Mouse (Mus musculus) limb, embryonic 11.5 days (tissue): Measurements from ENCODE around the gene Mtap. TPM values are rescaled to one million over a fixed set of nuclear protein-coding genes. Genes with fewer than 3 reads are reported as not detected.
A peak's percentile ranks its signal among the peaks of the same experiment; 100 is the strongest.

ENCODE experiments used
- ATAC-seq: fragments of 200-750 bp; cut with Nextera tagmentation; 2 replicates; pipeline ENCODE4 v1.8.0; 2017; ENCODE audit warnings: low read depth; ENCODE audit not compliant: insufficient number of reproducible peaks, low FRiP score, low TSS enrichment
- DNase-seq: peaks from one replicate; pipeline ENCODE4 v3.0.0-alpha.2; 2015; ENCODE audit warnings: low spot score
- H3K27ac ChIP-seq: fragments of 300-500 bp; sonication (generic); replicated peaks from 2 replicates; pipeline ENCODE4 v1.5.1; 2014; ENCODE audit warnings: low read depth, mild to moderate bottlenecking, low read length
- H3K27me3 ChIP-seq: fragments of 300-500 bp; sonication (generic); 2 replicates; pipeline ENCODE4 v1.6.1; 2014; ENCODE audit warnings: mild to moderate bottlenecking, low read length, mixed read lengths; ENCODE audit not compliant: control insufficient read depth, insufficient read depth
- H3K36me3 ChIP-seq: fragments of 300-500 bp; sonication (generic); 2 replicates; pipeline ENCODE4 v1.6.1; 2014; ENCODE audit warnings: mild to moderate bottlenecking, low read length, moderate library complexity, mixed read lengths; ENCODE audit not compliant: control insufficient read depth, insufficient read depth
- H3K4me1 ChIP-seq: fragments of 300-500 bp; sonication (generic); 2 replicates; pipeline ENCODE4 v1.6.1; 2014; ENCODE audit warnings: low read length, mixed read lengths; ENCODE audit not compliant: control insufficient read depth, insufficient read depth
- H3K4me2 ChIP-seq: fragments of 300-500 bp; sonication (generic); 2 replicates; pipeline ENCODE4 v1.6.1; 2014; ENCODE audit warnings: low read depth, mild to moderate bottlenecking, moderate library complexity; ENCODE audit not compliant: severe bottlenecking
- H3K4me3 ChIP-seq: fragments of 300-500 bp; sonication (generic); 2 replicates; pipeline ENCODE4 v1.5.1; 2014; ENCODE audit warnings: low read depth, low read length
- H3K9ac ChIP-seq: fragments of 300-500 bp; sonication (generic); 2 replicates; pipeline ENCODE4 v1.6.1; 2014; ENCODE audit warnings: mild to moderate bottlenecking, low read length
- H3K9me3 ChIP-seq: fragments of 300-500 bp; sonication (generic); 2 replicates; pipeline ENCODE4 v1.6.1; 2016; ENCODE audit warnings: low read length; ENCODE audit not compliant: control insufficient read depth
- WGBS: fragments of 180-500 bp; shearing (Covaris S2); extraction: QIAGEN DNeasy Blood & Tissue Kit; methylation state at CpG from one replicate; pipeline ENCODE4 v1.1.7; 2014; 5-methylcytosine and 5-hydroxymethylcytosine counted together
- polyA plus RNA-seq: library from polyadenylated mRNA; unstranded; fragments of >200 nt; fragmentation: Nextera tagmentation; extraction: Ambion mirVana; gene quantifications from 2 replicates; pipeline ENCODE4 v1.2.1, GENCODE M21; 2014

Mtap gene
- 113 and 115 TPM in 2 replicates for polyA plus RNA-seq

- peak; percentile 94 for ATAC-seq
- Histone ChIP-seq H3K4me3 (peak within 1 kb of the TSS; percentile 79), H3K4me1 (peaks cover 5% of the 10 kb centered on the region; the same call in 1 of the 2 replicates), H3K9ac (peak within 1 kb of the TSS; percentile 80), H3K4me2 (peak within 1 kb of the TSS; percentile 66), H3K27ac (peak within 1 kb of the TSS; percentile 44), H3K9me3 (no peaks in the 10 kb centered on the region), H3K27me3 (no peaks in the 10 kb centered on the region), H3K36me3 (no peaks in the 10 kb centered on the region; the same call in 1 of the 2 replicates)
- DNase-seq: peak; percentile 90
- 0% methylated on average over 29 of the region's 31 CpGs for WGBS
These were observed at the start of gene Mtap for GRCm38 (mm10) chr4:89136906-89137541. Gene Mtap, plus strand, starts transcription at chr4:89137122.

DNA sequence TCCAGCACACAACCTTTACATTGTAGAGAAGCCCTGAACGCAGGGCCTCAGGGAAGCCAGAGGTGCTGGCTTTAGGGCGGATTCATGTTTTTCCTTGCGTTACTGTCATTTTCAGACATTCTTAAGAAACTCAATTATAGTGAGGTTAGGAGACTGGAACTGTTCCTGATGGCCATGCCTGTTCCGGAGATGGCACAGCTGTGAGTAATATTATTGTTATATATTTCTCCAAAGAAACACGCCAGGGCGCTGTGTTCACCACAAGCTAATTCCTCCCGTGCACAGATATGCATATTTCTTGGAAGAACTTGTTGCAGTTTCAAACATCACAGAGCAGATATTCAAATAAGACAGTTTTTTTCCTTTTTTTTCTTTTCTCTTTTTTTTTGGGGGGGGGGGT lies 47.8 kb upstream of the Mtap start:
- WGBS: 90% methylated on average over 7 of the region's 7 CpGs

GRCm38 (mm10) chr4:89090217-89090616 lies 46.7 kb upstream of the Mtap start:
- H3K4me2 ChIP-seq: no peak overlapping the region
- H3K36me3 ChIP-seq: no peaks in the 10 kb centered on the region
- no peaks in the 10 kb centered on the region for H3K4me1 ChIP-seq
- H3K9me3 ChIP-seq: no peaks in the 10 kb centered on the region
- H3K27me3 ChIP-seq: no peaks in the 10 kb centered on the region
- H3K27ac ChIP-seq: no peak overlapping the region
- 84% methylated on average over 6 of the region's 6 CpGs for WGBS
- ATAC-seq (no peak), DNase-seq (no peak)
- H3K4me3 ChIP-seq: no peak overlapping the region
- no peak overlapping the region for H3K9ac ChIP-seq

More for the DNA sequence above, 47.8 kb upstream of the Mtap start:
- ATAC-seq (no peak), DNase-seq (no peak)
- H3K36me3 ChIP-seq: no peaks in the 10 kb centered on the region
- no peak overlapping the region for H3K9ac ChIP-seq
- H3K4me1 ChIP-seq: no peaks in the 10 kb centered on the region
- no peak overlapping the region for H3K4me3 ChIP-seq
- no peaks in the 10 kb centered on the region for H3K27me3 ChIP-seq
- no peak overlapping the region for H3K4me2 ChIP-seq
- H3K9me3 ChIP-seq: no peaks in the 10 kb centered on the region
- no peak overlapping the region for H3K27ac ChIP-seq

GRCm38 (mm10) chr4:89092153-89092552 lies 44.8 kb upstream of the Mtap start:
- H3K9ac ChIP-seq: no peak overlapping the region
- no peaks in the 10 kb centered on the region for H3K9me3 ChIP-seq
- ATAC-seq (no peak), DNase-seq (no peak)
- no peak overlapping the region for H3K27ac ChIP-seq
- no peak overlapping the region for H3K4me3 ChIP-seq
- no peaks in the 10 kb centered on the region for H3K27me3 ChIP-seq
- H3K4me2 ChIP-seq: no peak overlapping the region
- 76% methylated on average over 5 of the region's 5 CpGs for whole genome bisulfite sequencing
- H3K36me3 ChIP-seq: no peaks in the 10 kb centered on the region
- H3K4me1 ChIP-seq: no peaks in the 10 kb centered on the region

- no peaks in the 10 kb centered on the region for H3K9me3 ChIP-seq
- H3K4me1 ChIP-seq: no peaks in the 10 kb centered on the region
- H3K27me3 ChIP-seq: no peaks in the 10 kb centered on the region
- H3K36me3 ChIP-seq: no peaks in the 10 kb centered on the region
- H3K9ac ChIP-seq: no peak overlapping the region
- no peak overlapping the region for H3K4me2 ChIP-seq
- DNase-seq (no peak), ATAC-seq (no peak)
- H3K27ac ChIP-seq: no peak overlapping the region
- H3K4me3 ChIP-seq: no peak overlapping the region
- WGBS: 71% methylated on average over 5 of the region's 5 CpGs
These were observed 42.1 kb upstream of the Mtap start for GRCm38 (mm10) chr4:89094773-89095172.

GRCm38 (mm10) chr4:89098261-89098660 lies 38.7 kb upstream of the Mtap start:
- H3K36me3 ChIP-seq: no peaks in the 10 kb centered on the region
- H3K9ac ChIP-seq: no peak overlapping the region
- H3K27me3 ChIP-seq: no peaks in the 10 kb centered on the region
- ATAC-seq (no peak), DNase-seq (no peak)
- no peak overlapping the region for H3K27ac ChIP-seq
- no peak overlapping the region for H3K4me2 ChIP-seq
- H3K9me3 ChIP-seq: no peaks in the 10 kb centered on the region
- WGBS: 78% methylated on average over 5 of the region's 5 CpGs
- H3K4me3 ChIP-seq: no peak overlapping the region
- no peaks in the 10 kb centered on the region for H3K4me1 ChIP-seq

DNA sequence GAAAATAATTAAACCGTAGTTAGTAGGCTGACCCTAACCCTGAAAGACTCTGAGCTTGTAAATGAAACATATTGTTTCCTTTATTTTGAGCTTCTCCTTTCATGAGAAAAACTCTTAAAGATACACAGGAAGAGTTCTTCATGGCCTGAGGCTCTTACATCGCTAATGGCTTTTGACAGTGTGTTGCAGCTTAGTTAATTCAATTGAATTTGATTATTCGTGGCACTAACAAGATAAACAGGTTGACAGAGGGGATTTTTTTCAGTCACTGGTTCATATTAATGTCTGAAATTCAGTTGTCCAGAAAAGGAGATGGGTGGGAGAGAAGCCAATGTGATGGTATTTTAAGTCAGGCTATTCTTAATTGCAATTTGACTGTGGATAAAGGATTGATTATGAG lies 35.6 kb upstream of the Mtap start:
- DNase-seq: no peak
- Histone ChIP-seq H3K4me3 (no peak overlapping the region), H3K4me1 (no peaks in the 10 kb centered on the region), H3K9me3 (no peaks in the 10 kb centered on the region), H3K27ac (no peak overlapping the region), H3K9ac (no peak overlapping the region), H3K4me2 (no peak overlapping the region), H3K36me3 (no peaks in the 10 kb centered on the region), H3K27me3 (no peaks in the 10 kb centered on the region)
- 74% methylated on average over 3 of the region's 3 CpGs for WGBS
- ATAC-seq: no peak

GRCm38 (mm10) chr4:89102283-89102682 lies 34.6 kb upstream of the Mtap start:
- no peaks in the 10 kb centered on the region for H3K36me3 ChIP-seq
- ATAC-seq (no peak), DNase-seq (no peak)
- no peak overlapping the region for H3K9ac ChIP-seq
- no peaks in the 10 kb centered on the region for H3K27me3 ChIP-seq
- no peaks in the 10 kb centered on the region for H3K4me1 ChIP-seq
- no peaks in the 10 kb centered on the region for H3K9me3 ChIP-seq
- no peak overlapping the region for H3K4me2 ChIP-seq
- WGBS: 66% methylated on average over 2 of the region's 2 CpGs
- H3K27ac ChIP-seq: no peak overlapping the region
- H3K4me3 ChIP-seq: no peak overlapping the region

DNA sequence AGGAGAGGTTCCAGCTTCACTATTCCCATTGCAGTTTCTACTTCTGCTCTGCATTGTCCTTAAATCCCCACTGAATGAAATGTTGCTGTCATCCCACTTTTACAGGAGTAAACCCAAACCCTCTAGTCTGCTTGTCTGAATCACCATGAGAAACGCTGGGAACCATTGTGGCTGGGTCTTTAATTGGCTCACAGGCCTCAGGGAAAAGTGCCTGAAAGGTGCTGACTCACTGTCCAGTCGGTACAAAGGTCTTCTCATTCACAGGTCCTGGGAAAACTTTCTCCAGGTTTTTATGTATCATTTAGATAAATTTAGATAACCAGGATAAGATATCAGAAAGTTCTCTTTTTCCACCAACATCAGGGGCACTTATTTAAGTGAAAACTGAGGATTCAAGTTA lies 31.4 kb upstream of the Mtap start:
- no peaks in the 10 kb centered on the region for H3K27me3 ChIP-seq
- no peaks in the 10 kb centered on the region for H3K9me3 ChIP-seq
- H3K4me1 ChIP-seq: no peaks in the 10 kb centered on the region
- H3K9ac ChIP-seq: no peak overlapping the region
- H3K27ac ChIP-seq: no peak overlapping the region
- DNase-seq (no peak), ATAC-seq (no peak)
- H3K4me3 ChIP-seq: no peak overlapping the region
- WGBS: 64% methylated on average over 2 of the region's 2 CpGs
- no peaks in the 10 kb centered on the region for H3K36me3 ChIP-seq
- no peak overlapping the region for H3K4me2 ChIP-seq
